In genomic region chr2:21294002-21294401, GRCm38 (mm10) we compare ENCODE assay signal across 19 mouse cellular contexts.
"Had no signal": no experiment of that assay in that cellular context is flagged by ENCODE, and none has a peak within 500 bp of the region (broad histone marks: within the 10 kb centered on the region; RNA-seq: fewer than 3 reads in every experiment).

No protein-coding gene starts in this region.

- H3K9ac ChIP-seq: limb, embryonic 12.5 days; limb, embryonic 15.5 days; liver, embryonic 14.5 days; liver, postnatal 0 days; lung, embryonic 14.5 days; midbrain, embryonic 12.5 days; midbrain, embryonic 15.5 days; neural tube, embryonic 13.5 days had no signal

- H3K27me3 ChIP-seq: limb, embryonic 12.5 days; limb, embryonic 15.5 days; midbrain, embryonic 12.5 days; midbrain, embryonic 15.5 days; neural tube, embryonic 13.5 days had no signal

- H3K27ac ChIP-seq: limb, embryonic 12.5 days; limb, embryonic 15.5 days; liver, embryonic 14.5 days; macrophage; midbrain, embryonic 12.5 days; midbrain, embryonic 15.5 days had no signal

- H3K4me2 ChIP-seq: limb, embryonic 12.5 days; limb, embryonic 15.5 days; liver, embryonic 11.5 days; lung, embryonic 14.5 days; midbrain, embryonic 12.5 days; midbrain, embryonic 15.5 days; neural tube, embryonic 13.5 days had no signal

- H3K4me3 ChIP-seq: limb, embryonic 12.5 days; limb, embryonic 15.5 days; midbrain, embryonic 12.5 days; midbrain, embryonic 15.5 days; neural tube, embryonic 13.5 days had no signal

- H3K9me3 ChIP-seq: limb, embryonic 12.5 days; limb, embryonic 15.5 days; midbrain, embryonic 12.5 days; midbrain, embryonic 15.5 days; neural tube, embryonic 13.5 days had no signal

- H3K36me3 ChIP-seq: limb, embryonic 12.5 days; limb, embryonic 15.5 days; midbrain, embryonic 12.5 days; midbrain, embryonic 15.5 days; neural tube, embryonic 13.5 days had no signal

- ATAC-seq: liver, postnatal 0 days; lung, postnatal 0 days; midbrain, embryonic 15.5 days had no signal

- H3K4me1 ChIP-seq: limb, embryonic 12.5 days; limb, embryonic 15.5 days had no signal

- DNase-seq: kidney, adult 18-20 months; kidney, adult 9 months; kidney, postnatal 14 days; kidney, postnatal 4 days; left cerebral cortex, postnatal 4 days; liver, postnatal 0 days; lung, embryonic 14.5 days; right cerebral cortex, adult 18-20 months; thymus, adult 18-20 months; thymus, postnatal 4 days had no signal
